Mouse (Mus musculus): ENCODE results near the gene Basp1. TPM values are rescaled to one million over a fixed set of nuclear protein-coding genes. Genes with fewer than 3 reads are reported as not detected.
"Not testable (repeated sequence)": the region's sequence is repeated elsewhere in the genome, so short reads cannot be mapped to it uniquely, and the experiment has no call there.

Gene Basp1
- 10.4 and 16.7 TPM in 2 replicates for total RNA-seq (2021)
- long read RNA-seq, experiment 1, partial matches to known transcripts = 1 of 5 reads
- long read RNA-seq, experiment 1, other reads (novel, unspliced or antisense) = 0 of 5 reads
- long read RNA-seq, experiment 2, transcript Basp1-201 (2 exons, 1,855 nt) = major isoform, 6 of 8 reads
- long read RNA-seq, experiment 2, partial matches to known transcripts = 0 of 8 reads
- long read RNA-seq, experiment 2, other reads (novel, unspliced or antisense) = 2 of 8 reads

DNA sequence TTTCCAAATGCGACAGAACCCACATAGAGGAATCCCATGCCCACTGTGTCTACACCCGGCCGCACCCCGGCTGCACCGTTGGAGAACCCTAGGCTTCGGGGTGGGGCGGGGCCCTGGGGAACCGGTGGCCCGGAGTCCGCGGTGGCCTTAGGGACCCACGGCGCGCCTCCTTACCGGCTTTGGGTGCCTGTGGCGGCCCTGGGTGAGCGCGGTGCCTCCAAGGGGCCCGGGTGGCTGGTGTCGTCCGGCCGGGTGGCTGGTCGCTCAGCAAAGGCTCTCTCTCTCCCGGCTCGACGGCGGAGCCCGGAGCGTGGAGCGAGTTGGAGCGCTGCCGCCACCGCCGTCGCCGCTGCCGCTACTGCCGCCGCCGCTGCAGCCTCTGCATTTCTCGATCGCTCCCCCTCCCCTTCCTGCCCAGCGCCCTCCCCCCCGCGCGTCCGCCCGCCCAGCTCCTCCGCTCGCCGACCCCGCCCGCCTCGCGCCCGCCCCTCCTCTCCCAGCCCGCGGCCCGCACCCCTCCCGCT, at the start of gene Basp1:
Gene Basp1, minus strand, starts transcription at position 387 of the 524 bp plus-strand sequence.
- peak; percentile 62 for DNase-seq

DNA sequence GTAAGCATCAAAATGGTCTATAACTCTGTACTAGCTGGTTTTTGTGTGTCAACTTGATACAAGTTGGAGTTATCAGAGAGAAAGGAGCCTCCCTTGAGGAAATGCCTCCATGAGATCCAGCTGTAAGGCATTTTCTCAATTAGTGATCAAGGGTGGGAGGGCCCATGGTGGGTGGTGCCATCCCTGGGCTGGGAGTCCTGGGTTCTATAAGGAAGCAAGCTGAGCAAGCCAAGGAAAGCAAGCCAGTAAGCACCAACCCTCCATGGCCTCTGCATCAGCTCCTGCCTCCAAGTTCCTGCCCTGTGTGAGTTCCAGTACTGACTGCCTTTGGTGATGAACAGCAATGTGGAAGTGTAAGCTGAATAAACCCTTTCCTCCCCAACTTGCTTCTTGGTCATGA, 49.5 kb upstream of the Basp1 start:
- DNase-seq = not testable (repeated sequence)

DNA sequence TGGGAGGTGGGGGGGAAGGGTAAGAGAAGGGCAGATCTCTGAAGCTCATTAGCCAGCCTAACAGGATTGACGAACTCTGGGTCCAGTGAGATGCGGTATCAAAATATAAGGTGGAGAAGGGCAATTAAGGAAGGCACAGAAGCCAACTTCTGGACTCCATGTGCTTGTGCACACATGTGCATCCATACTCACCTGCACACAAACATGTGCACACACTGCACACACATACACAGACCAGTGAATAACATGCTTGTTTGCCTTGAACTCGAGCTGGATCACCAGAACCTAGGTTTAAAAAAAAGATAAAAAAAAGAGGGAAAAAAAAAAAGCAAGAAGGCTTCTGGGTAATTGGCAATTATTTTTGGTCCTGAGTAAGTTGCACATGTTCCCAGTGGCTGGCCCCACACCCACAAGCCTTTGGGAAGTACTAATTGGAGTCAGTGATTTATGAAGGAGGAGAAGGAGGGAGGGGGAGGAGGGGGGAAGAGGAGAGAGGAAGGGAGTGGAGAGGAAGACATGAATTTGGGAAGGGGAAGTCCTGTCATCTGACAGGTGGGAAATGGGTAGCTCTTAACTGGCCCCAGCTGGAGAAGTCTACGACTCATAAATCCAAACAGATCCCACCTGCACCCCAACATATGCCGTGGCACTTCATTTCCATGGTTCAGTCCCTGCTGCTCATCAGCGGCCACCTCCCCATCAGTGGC, 48.6 kb upstream of the Basp1 start:
- DNase-seq = no peak

DNA sequence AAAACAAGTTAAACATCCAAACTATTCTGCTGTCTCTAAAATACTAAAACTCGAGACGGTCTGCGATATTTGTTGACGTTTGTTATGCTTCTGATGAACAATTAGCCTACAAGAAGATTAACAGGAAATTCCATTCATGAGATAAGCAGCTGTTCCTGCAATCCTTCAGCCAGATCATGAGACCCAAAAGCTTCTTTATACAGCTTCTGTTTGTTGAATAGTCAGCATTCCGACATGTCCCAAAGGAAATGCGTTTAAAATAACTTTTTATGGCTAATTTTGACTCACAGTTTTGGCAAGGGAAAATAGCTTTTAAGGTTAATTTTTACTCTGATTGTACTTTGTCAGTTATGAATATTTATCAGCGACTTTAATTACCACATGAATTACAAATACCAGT, 46.3 kb upstream of the Basp1 start:
- no peak for DNase-seq

DNA sequence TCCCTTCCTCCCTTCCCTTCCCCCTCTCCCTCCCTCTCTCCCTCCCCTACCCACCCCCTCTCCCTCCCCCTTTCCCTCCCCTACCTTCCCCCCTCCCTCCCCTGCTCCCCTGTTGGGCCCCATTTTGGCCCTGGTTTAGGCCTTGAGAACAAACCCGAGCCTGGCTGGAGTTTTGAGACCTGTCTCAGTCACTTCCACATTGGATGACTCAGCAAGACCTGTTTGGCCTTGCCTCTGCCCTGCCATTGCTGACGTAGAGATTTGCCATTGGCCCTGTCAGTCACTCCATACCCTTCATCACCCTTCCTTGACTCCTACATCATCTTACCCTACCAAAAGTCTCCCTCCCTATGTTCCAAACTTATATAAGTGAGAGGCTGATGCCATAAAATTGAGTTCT, 43.9 kb upstream of the Basp1 start:
- peak; percentile 29 for DNase-seq

DNA sequence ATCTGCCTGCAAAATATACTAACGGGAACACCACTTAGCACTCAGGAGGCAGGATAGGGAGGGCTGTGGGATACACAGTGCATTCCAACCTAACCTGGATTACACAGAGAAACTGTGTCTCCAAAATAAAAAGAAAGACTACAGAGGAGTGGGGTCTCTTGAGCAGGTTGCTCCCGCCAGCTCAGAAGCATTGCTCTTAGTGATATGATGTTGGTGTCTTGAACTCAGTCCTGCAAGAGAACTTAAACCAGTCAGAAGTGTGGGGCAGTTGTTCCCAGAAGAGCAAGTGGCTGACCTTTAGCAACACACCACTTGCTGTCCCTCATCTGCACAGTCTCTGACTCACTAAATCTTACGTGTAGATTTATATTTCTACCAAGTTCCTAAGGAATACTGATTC, 40.0 kb upstream of the Basp1 start:
- DNase-seq = no peak

DNA sequence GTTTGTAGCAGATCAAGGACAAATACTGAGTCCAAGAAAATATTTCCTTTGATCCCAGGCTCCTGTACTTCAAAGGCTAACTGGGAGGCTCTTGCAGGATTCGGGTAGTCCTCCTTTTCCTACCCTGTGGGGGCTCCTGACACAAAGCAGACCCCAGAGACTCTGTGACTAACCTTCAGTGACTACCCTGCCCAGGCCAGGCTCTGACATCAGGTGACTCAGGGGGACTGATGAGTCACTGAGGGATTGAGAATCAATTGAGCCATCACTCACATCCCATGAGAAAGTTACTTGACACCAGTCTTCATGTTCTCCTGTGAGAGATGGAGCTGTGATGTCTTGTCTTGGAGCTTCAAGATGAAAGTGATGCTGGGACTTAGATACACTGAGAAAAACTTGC, 35.8 kb upstream of the Basp1 start:
- DNase-seq = no peak

DNA sequence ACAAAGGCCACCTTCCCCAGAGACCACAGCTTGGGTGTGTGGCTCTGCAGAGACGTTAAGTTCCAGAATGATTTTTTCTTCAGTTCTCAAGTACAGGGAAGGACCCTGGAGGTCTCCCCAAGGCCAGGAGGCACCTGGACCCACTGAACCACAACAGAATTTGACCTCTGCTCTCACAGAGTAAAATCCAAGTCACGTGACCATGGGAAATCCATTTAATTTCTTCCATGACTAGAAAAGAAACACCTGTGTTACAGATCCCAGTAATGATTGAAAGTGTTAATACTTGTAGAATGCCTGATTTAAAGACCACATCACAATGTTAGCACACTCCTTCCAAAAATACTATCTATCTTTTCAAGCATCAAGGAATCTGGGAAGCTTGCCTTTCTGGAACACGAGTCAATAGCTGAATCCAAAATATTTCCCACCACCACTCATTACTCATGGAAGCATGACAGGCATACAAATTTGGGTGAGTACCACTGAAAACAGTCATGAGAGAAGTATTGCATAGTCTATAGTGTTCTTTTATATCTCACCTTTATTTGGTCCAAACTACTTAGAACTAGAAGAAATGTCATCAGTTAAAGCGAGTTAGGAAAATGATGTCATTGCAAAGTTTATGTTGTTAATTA, 35.3 kb upstream of the Basp1 start:
- DNase-seq = no peak

DNA sequence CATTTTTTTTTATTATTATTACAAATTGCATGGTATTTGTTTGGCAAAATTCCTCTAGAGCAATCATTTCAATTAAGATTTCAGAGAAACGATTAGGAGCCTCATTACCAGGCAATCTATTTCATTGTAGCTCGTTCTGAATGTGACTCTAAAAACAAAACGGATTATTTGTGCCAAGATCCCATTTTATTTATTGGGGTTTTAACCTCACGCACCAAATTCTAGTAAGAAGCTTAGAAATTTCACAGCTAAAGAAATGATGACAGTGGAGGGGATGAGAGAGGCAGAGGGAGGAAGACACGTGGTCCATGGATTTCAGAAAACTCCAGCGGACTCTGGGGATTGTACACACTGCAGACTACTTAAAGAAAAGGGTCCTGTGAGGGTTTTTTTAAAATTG, 33.6 kb upstream of the Basp1 start:
- DNase-seq = no peak

DNA sequence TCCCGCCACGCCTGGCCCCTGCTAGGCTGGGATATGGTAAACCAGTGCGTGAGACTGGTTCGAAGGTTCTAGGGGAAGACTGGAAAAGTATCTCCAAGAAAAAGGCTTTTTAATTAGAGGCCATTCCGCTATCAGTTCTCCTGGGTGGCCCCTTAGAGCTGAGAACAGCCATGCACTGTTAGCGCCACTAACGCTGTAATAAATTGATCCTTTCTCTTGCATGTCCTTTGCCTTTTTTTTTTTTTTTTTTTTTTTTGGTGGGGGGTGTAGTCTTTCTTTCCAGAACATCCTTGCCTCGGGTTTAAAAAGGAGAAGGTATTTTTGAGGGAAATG, 32.6 kb upstream of the Basp1 start:
- no peak for DNase-seq

DNA sequence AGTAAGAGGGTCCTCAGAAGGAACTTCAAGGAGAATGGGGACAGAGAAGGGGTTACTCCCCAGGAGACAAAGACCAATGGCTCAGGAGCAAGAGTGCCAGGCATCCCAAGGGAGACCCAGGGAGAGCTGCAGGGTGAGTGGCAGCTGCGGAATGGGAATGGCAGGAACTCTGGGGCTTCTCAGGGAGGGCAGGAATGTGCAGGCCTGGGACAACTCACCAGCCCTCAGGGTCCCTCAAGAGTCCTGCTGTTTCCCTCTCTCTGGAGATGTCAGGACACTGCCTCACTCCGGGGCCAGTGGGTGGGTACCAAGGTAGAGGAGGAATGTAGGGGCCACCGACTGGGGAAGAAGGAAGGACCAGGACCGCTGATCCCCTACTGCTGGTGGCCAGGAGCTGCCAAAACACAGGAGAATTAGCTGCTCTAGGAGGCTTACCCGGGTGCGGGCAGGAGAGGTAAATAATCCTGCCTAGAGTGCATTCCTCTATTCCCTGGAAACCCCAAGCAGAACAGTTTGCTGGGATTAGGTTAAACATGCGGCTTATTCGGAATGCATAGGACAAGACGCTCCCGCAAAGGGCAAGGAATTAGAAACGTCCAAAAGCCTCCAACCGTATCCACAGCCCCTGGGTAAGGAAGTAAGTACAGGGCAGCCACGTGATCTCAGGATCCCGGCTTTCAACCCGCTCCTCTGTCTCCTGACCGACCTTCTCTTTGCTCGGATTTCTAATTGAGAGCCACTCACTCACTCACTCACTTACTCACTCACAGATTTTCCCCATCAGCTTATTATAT, 32.0 kb upstream of the Basp1 start:
- DNase-seq = no peak

DNA sequence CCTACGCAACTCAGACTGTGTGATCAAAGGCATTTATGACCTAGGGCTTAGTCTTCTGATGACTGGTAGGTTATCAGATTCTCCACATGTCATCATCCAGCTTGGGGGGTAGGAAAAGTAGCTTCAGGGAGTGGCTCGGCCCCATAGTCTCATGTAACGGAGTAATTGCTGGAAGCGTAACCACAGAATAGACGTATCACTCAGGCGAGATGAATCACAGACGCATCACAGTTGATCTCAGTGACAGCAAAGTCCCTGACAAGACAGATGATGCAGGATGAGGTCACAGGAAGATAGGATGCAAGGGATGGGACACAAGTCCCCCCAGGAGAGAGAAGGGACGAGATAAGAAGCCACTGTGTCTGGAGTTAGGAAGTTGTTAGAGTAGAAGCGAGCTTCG, 30.6 kb upstream of the Basp1 start:
- DNase-seq = peak; percentile 56

DNA sequence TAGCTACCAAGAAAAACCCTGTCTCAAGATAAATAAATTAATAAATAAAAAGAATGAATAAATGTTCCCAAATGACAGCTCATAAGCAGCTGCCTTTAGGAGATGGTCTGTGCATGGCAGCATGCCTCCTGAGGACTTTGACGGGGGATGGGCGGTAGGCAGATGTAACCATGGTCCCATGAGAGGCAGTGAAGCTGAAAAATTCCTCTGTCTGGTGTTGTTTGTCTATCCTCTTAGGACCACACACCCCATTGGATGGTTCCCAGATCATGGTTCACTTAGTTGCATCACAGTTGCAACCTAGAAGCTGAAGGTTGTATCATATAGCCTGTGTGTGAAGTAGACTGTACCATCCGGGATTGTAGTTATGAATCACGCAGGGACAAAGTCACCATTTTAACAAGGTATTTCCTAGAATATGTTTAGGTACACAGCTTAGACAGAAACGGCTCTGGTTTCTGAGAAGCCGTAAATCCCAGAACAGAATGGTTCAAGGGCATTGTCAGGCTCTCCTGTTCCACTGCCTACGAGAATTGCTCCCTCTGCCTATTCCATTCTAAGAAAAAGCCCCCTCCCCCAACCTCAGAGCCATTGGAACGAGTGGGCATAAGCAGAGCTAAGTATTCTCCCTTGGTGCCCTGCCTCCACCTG, 29.7 kb upstream of the Basp1 start:
- no peak for DNase-seq

DNA sequence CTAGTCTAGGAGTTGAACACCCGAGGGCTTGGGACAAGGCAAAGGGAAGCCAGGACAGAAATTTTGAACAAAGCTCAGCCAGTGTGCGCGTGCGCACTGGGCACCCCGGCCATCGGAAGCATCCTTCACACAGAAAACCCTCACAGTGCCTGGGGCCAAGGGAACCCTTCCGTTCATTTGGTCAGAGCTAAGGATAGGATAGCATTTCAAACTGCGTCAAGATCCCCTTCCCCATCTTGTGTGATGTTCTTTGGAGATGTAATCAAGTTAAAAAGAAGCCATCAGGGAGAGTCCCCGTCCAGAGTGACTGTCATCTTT, 28.3 kb upstream of the Basp1 start:
- no peak for DNase-seq

DNA sequence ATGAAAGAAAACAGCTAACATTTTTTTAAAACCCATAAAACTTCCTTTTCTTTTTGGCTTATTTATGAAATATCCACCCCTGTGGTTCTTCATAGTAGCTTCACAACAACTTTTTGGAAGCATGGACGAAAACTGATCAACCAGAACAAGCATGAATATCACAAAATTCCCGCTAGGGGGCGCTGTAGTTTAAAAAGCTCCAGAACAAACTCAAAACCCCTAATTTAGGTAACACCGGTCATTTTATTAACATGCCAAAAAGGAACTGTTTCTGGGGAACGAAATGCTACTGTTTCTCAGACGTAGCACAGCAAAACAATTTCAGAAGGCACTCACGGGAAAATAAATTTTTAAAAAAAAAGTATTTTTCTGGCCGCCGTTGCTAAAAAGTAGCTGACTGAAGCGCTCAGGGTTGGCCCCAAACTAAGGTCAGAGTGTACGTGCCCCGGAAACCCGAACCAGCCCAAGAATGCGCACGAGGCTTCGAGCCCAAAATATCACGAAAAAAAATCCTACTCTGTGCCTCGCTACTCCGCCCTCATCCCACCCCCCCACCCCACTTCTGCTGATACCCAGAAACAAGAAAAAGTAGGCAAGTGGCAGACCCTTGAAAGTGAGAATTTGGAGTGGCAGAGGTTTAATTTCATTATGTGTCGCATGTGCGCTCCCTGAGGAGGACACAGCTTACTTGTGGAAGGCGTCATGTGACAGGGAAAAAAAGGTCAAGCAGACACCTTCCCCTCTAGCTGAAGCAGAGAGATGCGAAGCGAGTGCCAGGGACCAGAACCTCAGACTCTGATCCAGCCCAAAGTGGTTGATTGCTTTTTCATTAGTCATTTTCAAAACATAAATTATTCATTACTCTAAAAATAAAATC, 27.7 kb upstream of the Basp1 start:
- DNase-seq = peak; percentile 86

DNA sequence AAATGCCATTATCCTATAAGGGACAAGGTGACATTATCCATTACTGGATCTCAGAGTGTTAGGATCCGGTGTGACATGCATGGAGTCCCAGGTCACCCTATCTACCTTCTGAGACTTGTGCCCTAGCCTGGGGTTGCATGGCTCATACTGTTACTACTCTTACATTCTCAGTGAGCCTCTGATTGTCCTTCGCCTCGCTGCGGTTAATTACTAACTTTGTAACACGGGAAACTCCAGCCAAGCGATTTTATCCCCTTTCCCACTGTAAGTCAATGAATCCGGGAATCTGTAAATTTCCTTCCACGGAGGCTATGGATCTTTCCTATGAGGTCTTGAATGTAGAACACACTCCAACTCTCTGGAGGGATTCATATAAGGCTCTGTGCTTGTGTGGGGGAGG, 26.8 kb upstream of the Basp1 start:
- DNase-seq = no peak

DNA sequence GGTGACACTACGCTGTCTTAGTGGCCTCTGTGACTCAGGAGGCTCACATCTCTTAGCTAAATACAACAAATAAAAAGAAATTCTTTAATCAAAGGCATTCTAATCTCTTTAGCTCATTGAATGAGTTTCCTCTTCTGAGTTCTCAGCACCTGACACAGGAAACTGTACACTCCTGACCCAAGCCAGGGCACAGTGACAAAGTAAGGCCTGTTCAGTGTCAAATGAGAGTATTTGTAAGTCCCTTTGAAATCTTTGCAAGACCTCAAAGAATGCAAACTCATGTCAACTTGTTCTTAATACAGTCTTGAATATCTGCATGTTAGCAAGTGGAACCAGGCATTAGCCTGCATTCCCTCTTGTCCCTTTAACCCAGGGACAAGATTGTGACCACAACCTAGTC, 18.8 kb upstream of the Basp1 start:
- no peak for DNase-seq

DNA sequence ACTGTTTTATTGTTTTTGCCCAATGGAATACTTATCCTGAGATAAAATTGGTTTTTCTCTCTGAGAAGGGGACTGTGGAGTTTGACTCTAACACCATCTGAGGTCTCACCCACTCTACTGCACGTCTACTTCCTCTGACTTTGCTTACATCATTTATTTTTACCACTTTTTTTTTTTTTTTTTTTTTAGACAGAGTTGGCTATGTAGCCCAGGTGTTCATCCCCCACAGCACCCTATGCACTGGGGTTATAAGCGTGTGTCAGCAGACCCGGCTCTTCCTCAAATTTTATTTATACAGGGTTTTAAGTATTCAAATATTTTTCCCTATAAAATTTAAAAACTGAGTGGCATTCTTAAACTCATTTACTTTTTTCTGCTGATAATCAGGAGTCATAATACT, 16.6 kb upstream of the Basp1 start:
- DNase-seq = no peak

DNA sequence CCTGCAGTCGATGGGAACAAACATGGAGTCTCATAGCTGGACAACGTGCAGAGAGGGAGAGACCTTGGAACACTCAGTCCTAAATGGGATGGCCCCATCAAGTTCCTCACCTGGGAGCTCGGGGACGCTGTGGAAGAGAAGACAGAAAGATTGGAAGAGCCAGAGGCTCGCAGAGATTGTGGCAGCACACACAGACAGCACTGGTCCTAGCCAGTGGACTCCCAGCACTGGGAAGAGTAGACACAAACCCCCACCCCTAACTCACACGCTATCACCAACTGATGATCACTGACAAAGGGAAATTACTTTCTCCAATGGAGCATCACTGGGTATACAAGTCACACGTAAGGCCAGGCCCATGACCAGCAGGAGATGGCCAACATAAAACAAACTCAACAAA, 15.4 kb upstream of the Basp1 start:
- no peak for DNase-seq

DNA sequence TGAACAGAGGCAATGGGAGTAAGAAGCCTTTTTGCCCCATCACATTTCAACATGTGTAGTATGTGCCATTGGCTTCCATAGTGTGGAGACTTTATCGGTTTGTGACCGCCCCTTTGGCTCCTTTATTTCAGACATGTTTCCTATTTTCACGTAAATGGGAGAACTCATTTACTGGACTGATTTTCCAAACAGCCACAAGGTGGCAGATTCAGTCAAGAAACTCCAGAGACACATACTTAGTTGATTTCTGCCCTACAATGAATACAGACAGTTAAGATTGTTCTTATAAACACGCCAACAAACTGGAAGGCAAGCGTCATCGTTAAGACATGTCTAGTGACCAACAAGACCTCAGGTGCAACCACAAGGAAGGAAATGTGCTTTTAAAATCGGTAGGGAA, 15.0 kb upstream of the Basp1 start:
- peak; percentile 40 for DNase-seq

DNA sequence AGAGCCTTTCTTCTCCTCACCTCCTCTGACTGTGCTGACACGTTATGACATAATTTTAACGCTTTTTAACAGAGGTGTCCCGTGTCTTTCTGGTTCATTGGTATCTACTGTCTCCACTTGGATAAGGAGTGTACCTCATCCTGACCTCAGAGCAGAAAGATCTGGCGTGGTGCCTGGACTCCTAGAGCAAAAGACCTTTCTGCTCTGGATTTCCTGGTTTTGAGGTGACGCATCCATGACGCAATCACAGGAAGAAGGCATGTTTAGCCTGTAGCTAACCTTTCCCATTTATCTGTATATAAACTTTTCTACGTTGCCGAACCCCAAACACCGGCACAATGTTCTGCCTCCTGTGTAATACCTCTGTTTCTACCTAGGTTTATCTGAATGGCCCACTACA, 6.7 kb upstream of the Basp1 start:
- peak; percentile 56 for DNase-seq

DNA sequence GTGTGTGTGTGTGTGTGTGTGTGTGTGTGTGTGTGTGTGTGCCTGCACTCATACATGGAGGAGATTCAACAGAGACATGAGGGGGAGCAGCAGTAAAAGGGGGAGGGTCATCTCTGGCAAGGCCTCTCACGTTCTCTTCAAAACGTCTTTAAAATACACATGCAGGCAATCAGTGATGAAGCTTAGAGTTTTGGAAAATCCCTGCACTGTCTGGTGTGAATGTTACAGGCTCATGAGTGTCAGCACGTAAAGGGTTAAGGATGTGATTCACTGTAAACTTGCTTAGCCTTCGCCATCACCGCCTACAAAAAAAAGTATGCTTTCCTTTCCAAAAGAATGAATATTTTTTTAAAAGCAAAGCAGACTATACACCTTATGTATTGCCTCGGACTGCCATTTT, 2.8 kb upstream of the Basp1 start:
- no peak for DNase-seq
